Mouse (Mus musculus) hindbrain, postnatal 0 days (tissue): Measurements from ENCODE around the gene Gm8127. TPM values are rescaled to one million over a fixed set of nuclear protein-coding genes. Genes with fewer than 3 reads are reported as not detected.

Experiments
- polyA plus RNA-seq: library from polyadenylated mRNA; unstranded; fragments of >200 nt; fragmentation: Nextera tagmentation; extraction: Ambion mirVana; gene quantifications from 2 replicates; pipeline ENCODE4 v1.2.1, GENCODE M21; 2015
- total RNA-seq: library from RNA; depleted of rRNA; stranded (reverse); fragments of >200 nt; gene quantifications from 2 replicates; pipeline ENCODE4 v1.2.3, GENCODE M21; 2014; rRNA removed

The Gm8127 gene
- total and polyA plus RNA-seq, 2 experiments from 2014 or later: not detected

Other genes with a start within 250 kb of the Gm8127 start
- gene Gm8094, start 217.2 kb downstream of the Gm8127 start, total RNA-seq: not detected in 2 replicates
- not detected in 2 replicates for gene Gm8094, start 217.2 kb downstream of the Gm8127 start, polyA plus RNA-seq
- not detected in 2 replicates for gene Gm8104, start 193.2 kb downstream of the Gm8127 start, total RNA-seq
- 0.19 and 0.36 TPM in 2 replicates for gene Gm8104, start 193.2 kb downstream of the Gm8127 start, polyA plus RNA-seq
- not detected in 2 replicates for gene Gm7233, start 114.0 kb downstream of the Gm8127 start, total RNA-seq
- gene Gm7233, start 114.0 kb downstream of the Gm8127 start, polyA plus RNA-seq: 0.09 and 0.11 TPM in 2 replicates
- not detected in 2 replicates for gene Gm8122, start 58.5 kb downstream of the Gm8127 start, total RNA-seq
- gene Gm8122, start 58.5 kb downstream of the Gm8127 start, polyA plus RNA-seq: not detected in 2 replicates
- not detected in 2 replicates for gene Gm8126, start 35.2 kb downstream of the Gm8127 start, total RNA-seq
- gene Gm8126, start 35.2 kb downstream of the Gm8127 start, polyA plus RNA-seq: not detected in 2 replicates
- 1.4 TPM in 1 of 2 replicates, not detected in the other for gene Gm9732, start 18.8 kb downstream of the Gm8127 start, total RNA-seq
- gene Gm9732, start 18.8 kb downstream of the Gm8127 start, polyA plus RNA-seq: 0.15 TPM in 1 of 2 replicates, not detected in the other
- not detected in 2 replicates for gene 1700001F09Rik, start 54.0 kb upstream of the Gm8127 start, total RNA-seq
- not detected in 2 replicates for gene 1700001F09Rik, start 54.0 kb upstream of the Gm8127 start, polyA plus RNA-seq
- not detected in 2 replicates for gene Gm8138, start 122.5 kb upstream of the Gm8127 start, total RNA-seq
- gene Gm8138, start 122.5 kb upstream of the Gm8127 start, polyA plus RNA-seq: not detected in 2 replicates
- gene Gm5799, start 249.7 kb upstream of the Gm8127 start, total RNA-seq: not detected in 2 replicates
- not detected in 2 replicates for gene Gm5799, start 249.7 kb upstream of the Gm8127 start, polyA plus RNA-seq